Mouse (Mus musculus): Measurements from ENCODE around the gene Polr1c.
A peak's percentile ranks its signal among the peaks of the same experiment; 100 is the strongest.

The Polr1c gene

DNA sequence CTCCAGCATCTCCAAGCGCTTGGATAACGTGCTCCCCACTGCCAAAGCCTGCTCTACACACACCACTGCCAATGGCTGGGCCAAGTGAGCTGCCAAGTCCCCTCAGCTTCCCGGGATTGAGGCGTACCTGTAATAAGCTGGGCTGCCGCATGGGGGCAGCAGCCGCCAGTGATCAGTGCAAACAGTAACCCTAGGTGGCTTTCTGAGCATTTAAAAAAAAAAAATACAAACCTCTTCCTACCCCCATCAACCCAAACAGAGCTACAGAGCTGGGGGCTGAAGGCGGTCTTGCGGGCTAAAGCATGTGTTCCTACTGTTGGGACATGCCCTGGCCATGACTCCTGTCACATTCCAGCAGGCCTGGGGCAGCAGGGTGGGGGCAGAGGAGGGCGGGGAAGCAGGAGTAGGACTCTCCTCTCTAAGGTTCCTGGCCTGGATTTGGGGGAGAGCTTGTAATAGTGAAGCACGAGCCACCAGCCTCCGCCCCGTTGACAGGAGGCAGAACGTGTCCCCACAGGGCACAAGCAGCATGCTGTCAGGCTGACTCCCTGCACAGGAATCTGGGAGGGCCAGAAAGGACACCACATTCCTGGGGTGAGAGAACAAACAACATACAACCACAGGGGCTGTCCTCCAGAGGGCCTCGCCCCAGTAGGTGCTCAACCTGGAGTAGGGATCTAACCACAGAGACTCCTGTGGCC lies 18.2 kb upstream of the Polr1c start:
- no peak for DNase-seq (ENCODE audit: low spot score)

DNA sequence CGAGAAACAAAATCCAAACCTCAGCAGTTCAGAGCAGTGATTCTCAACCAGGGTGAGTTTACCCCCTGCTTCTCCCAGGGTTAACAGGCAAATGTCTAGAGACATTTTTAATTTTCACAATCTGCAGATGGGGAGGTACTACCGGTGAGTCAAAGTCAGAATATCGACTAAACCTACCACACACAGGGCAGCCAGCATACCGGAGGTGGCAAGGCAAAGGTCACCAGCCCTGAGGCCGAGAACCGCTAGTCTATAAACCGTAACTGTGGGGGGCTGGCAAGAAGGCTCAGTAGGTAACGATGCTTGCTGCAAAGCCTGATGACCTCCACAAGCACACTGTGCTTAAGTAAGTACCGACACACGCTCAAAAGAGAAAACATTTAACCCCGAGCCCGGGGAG lies 17.6 kb upstream of the Polr1c start:
- no peak for DNase-seq (ENCODE audit: low spot score)

DNA sequence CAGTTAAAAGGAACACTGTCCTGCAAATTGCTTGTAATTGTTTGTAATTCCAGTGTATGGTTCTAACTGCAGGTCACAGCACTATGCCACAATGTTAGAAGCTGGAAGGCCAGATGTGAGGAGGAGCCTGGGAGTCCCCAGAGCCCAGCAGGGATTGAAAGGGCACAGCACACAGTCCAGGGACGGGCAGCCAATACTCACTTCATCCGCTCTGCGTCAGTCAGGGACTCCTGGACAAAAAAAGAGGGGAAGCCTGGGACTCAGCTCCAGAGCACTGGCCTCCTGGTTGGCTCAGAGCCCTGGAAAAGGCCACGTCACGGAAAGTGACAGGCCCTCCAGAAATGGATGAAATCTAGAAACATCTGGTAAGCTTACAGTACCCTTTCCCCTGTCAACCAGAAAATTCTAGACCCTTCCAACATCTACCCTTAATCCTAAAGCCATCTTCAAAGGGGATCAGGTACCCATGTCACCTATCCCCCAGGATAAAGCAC lies 14.4 kb upstream of the Polr1c start:
- no peak for DNase-seq (ENCODE audit: low spot score)

DNA sequence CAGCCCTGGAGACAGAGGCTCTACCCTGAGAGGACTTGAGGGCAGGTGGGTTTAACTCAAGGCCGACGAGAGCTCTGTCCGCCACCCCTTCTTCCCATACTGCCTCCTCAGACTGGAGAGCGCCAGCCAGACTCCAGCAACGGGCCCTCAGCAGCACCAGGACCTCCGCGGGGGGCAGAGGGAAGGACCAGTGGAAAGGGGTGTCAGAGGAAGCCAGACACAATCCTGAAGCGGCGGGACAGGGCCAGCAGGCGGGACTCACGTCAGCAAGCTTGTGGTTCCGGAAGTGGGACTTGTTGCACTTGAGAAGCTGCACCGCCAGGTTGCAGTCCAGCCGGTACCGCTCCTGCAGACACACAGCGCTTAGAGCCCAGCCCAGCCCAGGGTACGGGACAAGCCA lies 11.8 kb upstream of the Polr1c start:
- DNase-seq (ENCODE audit: low spot score), result no peak

DNA sequence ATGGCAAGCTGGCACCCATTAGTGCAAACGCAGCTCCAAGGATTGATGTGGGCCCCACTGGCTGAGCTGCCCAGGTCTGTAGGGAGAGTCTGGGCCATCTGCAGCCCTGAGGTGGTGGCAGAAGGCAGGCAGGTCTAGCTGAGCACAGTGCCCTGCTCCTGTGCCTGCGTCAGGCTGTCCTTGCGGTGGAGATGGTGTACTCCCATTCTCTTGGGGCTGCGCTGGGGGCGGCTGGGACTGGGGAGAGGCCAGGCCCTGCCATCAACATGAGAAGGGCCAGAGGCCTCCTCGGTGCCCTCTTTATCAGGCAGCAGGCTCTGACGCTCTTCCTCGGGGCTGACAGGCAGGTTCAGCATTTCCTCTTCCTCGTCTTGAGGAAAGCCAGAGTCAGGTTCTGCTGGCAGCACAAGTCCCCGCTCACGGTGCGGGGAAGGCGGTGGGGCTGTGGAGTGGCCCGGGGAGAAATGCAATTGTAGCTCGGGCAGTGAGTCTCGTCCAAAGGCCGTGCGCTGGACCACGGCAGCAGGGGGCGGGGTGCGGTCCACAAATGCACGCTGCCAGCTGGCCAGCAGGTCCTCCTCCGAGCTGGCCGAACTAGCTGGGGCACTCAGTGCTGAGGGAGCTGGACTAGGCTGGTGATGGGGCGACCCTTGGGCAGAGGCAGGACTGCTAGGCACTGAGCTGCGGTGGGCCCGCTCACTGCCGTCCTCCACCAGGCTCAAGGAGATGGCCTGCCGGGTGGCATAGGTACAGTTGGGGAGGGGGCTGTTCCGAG lies 10.6 kb upstream of the Polr1c start:
- no peak for DNase-seq (ENCODE audit: low spot score)

DNA sequence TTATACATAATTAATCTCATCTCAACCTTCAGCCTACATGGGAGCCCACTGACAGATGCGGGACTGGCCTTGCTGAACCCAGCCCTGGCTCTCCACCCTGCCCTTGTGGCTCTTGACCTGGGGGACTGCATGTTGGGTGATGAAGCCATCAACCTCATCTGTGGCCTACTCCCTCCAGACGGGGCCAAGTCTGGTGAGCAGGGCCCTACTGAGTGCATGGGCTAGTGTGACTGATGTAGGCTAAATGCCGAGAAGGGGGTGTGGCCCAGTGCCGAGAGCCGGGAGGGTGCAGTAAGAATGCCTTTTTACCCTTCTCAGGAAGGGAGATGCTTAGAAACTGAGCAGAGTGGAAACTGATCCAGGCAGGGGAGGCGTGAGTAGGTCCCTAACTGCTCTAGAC lies 7.3 kb upstream of the Polr1c start:
- no peak for DNase-seq (ENCODE audit: low spot score)

DNA sequence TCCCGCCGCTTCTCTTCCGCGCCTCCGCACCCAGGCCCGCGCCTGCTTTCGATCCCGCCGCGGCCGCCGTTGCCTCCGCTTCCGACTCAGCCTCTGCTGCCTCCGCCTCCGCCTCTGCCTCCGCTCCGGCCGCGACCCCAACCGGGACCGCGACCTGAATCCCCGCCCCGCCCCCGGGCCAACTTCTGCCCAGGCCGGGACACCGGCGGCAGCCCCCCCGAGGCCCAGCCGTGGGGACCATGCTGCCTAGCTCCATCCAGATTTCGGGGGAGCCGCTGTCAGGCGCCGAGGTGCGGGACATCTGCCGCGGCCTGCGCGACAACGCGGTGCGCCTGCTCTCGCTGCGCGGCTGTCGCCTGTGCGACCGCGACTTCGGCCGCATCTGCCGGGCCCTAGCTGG lies 6.3 kb upstream of the Polr1c start:
- DNase-seq (ENCODE audit: low spot score), result no peak

DNA sequence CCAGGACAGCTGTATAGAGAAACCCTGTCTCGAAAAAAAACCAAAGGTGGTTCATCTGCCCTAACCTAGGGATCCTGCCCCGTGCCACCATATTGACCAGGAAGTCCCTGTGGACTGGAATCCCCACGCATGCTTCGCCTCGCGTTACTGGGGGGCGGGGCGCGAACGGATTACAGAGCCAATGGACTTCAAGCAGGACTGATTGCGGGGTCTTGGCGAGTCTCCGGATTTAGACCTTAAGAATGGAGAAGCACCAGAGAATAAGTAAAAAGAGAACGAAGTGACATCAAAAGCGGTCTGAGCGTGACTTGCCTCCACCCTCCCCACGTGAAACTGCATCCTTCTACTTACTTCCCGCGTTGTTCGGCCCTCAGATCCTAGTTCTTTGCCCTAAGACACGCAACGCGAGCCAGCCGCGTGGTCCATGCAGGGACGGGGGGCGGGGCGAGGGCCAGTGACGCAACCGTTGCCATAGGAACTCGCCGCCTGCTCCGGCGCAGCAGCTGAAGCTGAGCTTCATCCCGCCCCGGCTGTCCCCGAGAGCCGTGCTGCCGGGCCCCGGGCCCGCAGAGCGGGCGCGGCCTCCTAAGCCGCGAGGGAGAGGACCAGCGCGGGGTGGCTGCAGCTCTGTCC lies 5.7 kb upstream of the Polr1c start, which contains the start of gene Lrrc73:
Gene Lrrc73, plus strand, starts transcription at position 80 of the 633 bp plus-strand sequence.
- peak; percentile 82 for DNase-seq (ENCODE audit: low spot score)

DNA sequence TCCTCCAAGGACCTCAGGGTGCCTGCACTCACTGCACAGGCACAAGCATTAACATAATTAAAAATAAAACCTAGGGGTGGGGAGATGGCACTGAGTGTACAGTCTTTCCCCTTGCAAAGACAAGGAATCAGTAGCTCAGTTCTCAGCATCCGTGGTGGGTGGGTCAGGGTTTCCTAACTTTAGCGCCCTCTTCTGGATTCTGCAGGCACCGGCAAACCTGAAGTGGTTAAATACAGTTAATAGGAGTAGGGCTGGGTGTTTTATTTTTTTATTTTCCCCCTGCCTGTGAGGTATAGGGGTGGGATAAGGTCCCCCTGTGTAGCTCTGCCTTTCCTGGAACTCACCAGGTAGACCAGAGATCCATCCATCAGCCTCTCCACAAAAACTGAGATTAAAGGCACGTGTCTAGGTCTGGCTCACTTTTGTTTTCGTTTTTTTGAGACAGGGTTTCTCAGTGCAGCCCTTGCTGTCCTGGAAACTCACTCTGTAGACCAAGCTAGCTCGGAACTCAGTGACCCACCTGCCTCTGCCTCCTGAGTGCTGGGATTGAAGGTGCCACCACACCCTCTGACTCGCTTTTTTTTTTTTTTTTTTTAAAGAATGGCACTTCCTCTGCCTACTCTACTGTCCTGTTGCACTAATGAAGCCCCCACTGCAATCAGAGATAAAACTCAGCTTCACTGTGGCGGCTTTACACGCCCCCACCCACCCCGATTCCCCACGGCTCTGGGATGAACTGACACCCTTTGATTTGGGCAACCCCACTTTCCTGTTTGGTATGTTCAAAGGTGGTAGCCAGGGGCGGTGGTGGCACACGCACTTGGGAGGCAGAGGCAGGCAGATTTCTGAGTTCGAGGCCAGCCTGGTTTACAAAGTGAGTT lies 5.0 kb upstream of the Polr1c start:
- DNase-seq (ENCODE audit: low spot score), result no peak

DNA sequence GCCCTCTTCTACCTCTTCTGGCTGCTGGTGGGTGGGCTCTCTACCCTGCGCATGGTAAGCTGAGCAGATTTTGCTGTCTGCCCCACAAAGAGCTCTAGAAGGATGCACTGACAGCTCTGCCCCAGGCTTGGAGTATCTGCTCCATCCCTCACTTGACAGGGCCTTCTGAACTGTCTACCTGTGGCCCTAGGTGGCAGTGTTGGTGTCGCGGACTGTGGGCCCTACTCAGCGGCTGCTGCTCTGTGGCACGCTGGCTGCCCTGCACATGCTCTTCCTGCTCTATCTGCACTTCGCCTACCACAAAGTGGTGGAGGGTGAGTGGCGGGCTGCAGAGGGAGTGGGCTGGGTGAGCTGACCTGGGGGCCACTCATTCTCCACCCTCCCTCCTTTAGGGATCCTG lies 3.3 kb upstream of the Polr1c start:
- no peak for DNase-seq (ENCODE audit: low spot score)

DNA sequence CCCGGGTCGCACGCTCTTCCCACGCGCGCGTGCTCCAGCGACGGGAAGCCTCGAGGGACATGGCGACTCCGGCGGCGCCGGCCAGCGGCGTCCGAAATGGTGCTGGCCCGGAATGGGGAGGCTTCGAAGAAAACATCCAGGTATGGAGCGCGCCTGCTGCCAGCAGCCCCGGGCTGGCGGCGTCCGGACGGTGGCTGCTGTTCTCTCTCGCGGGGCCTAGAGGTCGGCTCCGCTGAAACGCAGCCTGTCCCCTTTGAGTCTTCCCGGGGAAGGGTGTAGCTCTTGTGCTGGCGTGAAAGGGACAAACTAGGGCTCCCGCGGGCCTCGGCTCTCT lies 302 bp upstream of the Polr1c start:
- no peak for DNase-seq (ENCODE audit: low spot score)

DNA sequence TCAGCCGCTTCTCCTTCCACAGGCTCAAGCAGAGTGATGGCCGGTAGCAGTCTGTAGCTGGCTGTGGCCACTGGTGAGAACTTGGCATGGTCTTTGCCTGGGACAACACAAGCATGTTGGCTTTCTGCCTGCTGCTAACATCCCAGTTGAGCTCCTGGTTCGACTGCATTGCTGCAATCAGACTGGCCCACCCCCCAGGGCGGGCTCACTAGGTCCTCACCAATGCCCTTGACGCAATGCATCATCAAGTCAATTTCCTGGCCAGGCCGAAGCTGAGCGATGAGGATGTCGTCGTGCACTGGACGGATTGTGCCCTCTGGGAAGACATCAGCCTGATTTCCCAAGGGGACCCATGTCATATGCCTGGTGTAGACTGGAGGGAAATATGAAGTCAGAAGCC lies 3.3 kb downstream of the Polr1c start:
- no peak for DNase-seq (ENCODE audit: low spot score)

DNA sequence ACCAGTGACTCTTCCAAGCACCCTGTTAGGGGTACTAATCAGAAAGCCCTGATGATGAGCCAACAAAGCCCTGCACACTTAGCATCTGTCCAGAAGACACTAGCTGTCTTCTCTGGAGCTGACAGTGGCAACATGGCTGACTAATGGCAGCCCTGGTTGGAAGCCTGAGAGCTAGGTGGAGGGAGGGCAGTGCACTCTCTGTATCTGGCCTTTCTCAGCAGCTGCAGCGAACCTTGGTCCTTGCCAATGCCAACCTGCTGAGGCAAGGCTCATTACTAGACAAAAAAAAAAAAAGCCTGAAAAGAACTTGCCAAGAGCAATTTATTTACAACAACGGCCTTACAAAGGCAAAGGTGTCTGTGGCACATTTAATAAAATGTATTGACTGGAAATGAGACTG lies 4.2 kb downstream of the Polr1c start:
- no peak for DNase-seq (ENCODE audit: low spot score)

DNA sequence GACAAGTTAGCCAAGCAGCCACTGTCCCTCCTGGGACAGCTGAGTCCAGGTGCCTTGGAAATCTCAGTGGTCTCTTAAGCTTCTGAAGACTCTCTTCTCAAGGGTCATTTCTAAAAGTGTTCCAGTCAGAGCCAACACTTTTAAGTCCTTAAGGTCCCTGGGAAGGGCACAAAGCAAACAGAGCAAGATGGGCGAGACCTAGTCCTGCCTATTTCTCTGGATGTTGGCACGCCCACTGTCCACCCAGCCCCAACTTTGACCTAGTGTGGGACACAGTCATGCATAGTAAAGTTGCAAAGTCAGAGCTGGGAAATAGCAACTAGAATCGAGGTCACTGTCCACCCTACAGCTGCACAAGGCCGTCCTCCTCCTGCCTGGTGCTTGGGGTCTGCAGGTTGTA lies 4.9 kb downstream of the Polr1c start:
- no peak for DNase-seq (ENCODE audit: low spot score)

DNA sequence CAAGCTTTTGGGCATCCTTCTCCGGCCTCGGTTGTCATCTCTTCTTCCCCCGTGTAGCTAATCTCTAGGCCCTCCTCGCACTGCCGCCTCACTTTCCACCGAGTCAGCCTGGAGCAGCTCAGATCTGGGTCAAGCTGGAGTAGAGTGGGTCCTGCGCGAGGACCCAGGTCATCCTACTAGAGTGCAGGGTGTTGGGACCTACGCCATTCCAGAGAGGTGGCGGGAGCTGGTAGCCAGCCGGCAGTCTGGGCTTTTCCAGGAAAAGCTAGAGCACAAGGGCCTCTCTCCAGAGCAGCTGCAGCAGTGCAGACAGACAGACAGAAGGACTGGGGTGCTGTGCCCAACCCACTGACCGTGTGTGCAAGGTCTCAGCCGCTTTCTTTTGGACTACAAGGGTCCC lies 5.6 kb downstream of the Polr1c start:
- no peak for DNase-seq (ENCODE audit: low spot score)

DNA sequence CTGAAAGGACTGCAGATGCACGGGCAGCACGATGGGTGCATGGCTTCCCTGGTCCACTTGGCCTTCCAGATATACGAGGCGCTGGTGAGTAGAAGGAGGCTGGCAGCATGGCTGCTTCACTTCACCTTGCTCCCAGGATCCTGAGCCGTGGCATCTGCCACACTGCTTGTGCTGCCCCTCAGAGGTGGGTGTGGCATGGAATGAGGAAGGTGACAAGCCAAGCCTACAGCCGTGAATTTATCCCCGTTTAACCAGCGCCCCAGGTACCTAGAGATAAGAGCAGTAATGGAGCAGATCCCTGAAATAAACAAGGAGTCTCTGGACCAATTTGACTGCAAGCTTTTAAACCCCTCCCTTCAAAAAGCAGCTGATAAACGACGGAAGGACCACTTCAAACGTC lies 6.4 kb downstream of the Polr1c start:
- no peak for DNase-seq (ENCODE audit: low spot score)

DNA sequence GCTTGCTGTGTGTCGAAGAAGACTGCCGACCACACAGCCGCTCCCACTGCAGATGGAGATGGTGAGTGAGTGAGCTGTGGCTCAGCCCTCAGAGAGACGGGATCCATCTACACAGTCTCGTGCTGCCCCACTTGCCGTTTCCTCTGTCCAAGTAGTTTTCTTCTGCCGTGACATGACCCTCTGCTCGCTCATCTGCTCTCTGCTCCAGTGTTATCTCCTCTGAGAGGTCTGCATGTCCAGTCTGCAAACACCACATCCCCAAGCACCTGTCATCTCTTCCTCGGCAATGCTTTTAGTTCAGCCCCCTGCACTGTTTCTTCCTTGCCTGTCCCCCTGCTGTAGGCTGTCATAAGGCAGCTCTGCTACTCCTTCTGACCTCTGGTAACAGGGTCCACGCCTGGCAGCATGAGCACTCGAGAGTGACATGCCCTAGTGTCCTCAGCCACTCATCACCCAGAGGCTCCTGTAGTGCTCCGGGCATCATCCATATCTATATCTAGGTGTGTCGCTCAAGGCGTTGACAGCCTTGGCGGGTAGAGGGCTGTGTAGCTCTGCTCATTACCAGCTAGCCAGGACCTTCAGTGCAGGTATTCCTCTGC lies 8.2 kb downstream of the Polr1c start:
- DNase-seq (ENCODE audit: low spot score), result no peak

DNA sequence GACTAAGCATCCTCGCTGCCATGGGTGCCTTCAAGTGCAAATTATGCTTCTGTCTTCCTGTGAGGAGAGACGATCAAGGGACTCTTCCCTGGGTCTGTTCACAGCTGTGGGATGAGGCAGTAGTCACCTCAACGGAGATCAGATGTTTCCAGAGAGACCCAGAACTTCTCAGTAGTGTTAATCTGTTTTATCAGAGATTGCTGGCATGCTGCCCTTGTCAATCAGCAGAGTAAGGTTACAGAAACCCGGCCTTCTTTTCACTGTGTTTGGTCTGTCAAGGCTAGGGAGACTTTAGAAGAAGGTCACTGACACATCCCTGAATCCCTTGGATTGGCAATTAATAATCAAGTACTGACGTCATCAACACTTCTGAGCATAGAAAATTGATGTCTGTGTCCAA lies 10.4 kb downstream of the Polr1c start:
- DNase-seq (ENCODE audit: low spot score), result no peak

DNA sequence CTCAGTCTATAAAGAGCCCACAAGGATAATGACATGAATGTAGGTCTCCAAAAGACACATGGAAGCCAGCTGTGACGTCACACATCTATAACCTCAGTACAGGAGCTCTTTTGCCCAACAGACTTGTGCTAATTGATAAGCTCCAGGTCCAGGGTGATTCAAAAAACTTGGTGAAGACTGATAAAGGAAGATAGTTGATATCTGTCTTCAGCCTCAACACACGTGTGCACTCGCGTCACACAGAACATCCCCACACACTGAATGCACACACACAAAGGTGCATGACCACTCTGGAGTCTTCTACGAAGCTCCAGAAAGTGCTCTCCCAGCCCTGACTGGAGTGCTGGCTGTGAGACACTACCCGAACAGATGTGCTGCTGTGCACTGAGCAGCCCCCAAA lies 10.8 kb downstream of the Polr1c start:
- DNase-seq (ENCODE audit: low spot score), result no peak

DNA sequence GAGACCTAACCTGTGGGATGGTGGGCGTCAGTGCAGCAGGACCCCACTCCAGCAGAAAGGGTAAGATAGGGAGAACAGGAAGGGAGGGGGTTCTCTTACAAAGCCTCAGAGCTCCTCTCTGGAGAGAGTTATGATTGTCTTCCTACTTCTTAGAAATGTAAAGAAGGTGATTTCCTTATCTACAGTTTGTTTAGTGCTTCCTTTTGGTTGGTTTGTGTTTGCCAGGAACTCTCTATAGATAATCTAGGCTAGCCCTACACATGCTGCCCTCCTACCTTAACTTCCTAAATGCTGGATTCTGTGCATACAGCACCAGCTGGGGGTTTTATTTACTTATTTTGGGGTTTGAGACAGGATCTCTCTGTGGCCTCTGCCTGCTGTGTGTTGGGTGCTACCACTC lies 11.8 kb downstream of the Polr1c start:
- no peak for DNase-seq (ENCODE audit: low spot score)

DNA sequence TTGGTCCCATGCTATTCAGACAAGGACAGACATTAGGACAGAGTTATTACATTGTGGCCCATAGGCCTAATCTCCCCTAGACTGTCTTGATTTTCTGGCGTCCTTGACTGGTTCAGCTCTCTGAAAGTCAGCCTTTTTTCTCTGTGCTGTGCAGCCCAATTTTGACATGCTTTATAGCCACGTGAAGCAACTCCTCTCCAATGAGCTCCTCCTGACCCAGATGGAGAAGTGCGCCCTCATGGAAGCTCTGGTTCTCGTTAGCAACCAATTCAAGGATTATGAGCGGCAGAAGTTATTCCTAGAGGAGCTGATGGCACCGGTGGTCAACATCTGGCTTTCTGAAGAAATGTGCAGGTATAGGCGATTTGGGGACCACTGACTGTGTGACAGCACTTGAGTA lies 20.3 kb downstream of the Polr1c start:
- no peak for DNase-seq (ENCODE audit: low spot score)

DNA sequence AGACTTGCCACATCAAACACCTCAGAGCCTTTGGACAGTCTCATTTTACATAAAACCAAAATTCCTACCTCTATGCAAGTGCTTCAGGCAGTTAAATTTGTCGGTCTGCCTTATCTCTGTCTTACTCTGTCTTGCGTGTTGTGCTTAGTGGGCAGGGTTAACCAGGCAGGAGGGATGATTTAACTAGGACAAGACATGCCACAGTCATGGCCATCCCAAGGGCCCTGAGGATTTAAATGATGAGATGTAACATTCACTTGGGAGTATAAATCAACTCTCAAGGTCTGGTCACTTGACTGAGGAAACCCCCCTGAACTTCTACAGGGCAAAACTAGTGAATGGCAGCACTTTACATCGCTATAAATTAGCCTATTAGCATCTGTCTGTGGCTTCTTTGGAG lies 26.3 kb downstream of the Polr1c start:
- no peak for DNase-seq (ENCODE audit: low spot score)

Measured in ovary, adult 18-20 months (tissue).